Mouse (Mus musculus) spleen, adult 2 months (tissue): ENCODE results near the gene BC030870.

ENCODE experiments used
- CTCF ChIP-seq: fragments of 200-500 bp; IDR thresholded peaks from 2 replicates; pipeline ENCODE4 v1.5.1; 2011; ENCODE audit warnings: mild to moderate bottlenecking, inconsistent platforms; ENCODE audit not compliant: insufficient read depth, insufficient read length, insufficient replicate concordance; ENCODE audit errors: extremely low read depth
- POLR2A ChIP-seq: fragments of 200-500 bp; IDR thresholded peaks from 2 replicates; pipeline ENCODE4 v1.6.1; 2011; ENCODE audit warnings: low read depth, low read length, inconsistent platforms

- no peak for TF ChIP-seq POLR2A
- TF ChIP-seq CTCF, result no peak
These were observed 82.8 kb downstream of the BC030870 start for GRCm38 (mm10) chr8:65046565-65046964.
